Mouse (Mus musculus): ENCODE data around the gene C1qtnf6. TPM values are rescaled to one million over a fixed set of nuclear protein-coding genes. Genes with fewer than 3 reads are reported as not detected.

C1qtnf6 gene
- total RNA-seq (2023) = under 1 TPM; 0.82 to 0.95 TPM

GRCm38 (mm10) chr15:78530671-78531450 is at the start of gene C1qtnf6:
C1qtnf6 (minus strand) TSS chr15:78531416.

GRCm38 (mm10) chr15:78572658-78573397 is 41.6 kb upstream of the C1qtnf6 start, which contains the start of gene Rac2:
Rac2 (minus strand) TSS chr15:78572783.

GRCm38 (mm10) chr15:78544561-78545001 is 13.4 kb upstream of the C1qtnf6 start, which contains the start of gene Sstr3:
Sstr3 (minus strand) TSS chr15:78544685.

DNA sequence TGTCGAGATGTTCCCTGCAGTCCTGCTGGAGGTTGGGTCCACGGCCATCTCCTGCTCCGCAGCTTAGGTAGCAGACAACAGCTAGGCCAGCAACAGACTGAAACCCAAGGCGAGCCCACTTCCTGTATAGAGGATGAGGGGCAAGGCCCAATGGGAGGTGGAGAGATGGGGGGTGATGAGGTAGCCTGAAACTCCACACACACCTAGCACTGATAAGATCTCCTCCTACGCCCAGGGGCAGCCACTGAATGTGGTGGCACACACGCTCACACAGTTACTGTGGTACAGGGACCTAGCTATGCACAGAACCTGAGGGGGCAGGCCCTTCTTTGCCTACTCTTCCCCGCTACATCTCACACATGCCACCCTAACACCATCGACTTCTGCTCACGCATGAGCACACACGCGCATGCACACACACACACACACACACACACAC is 36.2 kb downstream of the C1qtnf6 start, which contains the start of gene Il2rb:
Gene Il2rb, minus strand, starts transcription at position 304 of the 439 bp plus-strand sequence.

Other genes starting within 250 kb of the C1qtnf6 start
- 10 to 100 TPM; 22.7 to 27.4 TPM for gene Csf2rb2, start 225.7 kb downstream of the C1qtnf6 start, total RNA-seq (2023)
- 100 to 1,000 TPM; 200 to 241 TPM for gene Csf2rb, start 205.7 kb downstream of the C1qtnf6 start, total RNA-seq (2023)
- gene Tex33, start 135.5 kb downstream of the C1qtnf6 start, total RNA-seq (2023) = under 1 TPM in 1 of 2 experiments, not detected in 1; 0.62 TPM
- gene Tst, start 125.5 kb downstream of the C1qtnf6 start, total RNA-seq (2023) = 10 to 100 TPM; 21.0 to 24.3 TPM
- gene Mpst, start 125.0 kb downstream of the C1qtnf6 start, total RNA-seq (2023) = 10 to 100 TPM; 31.1 to 35.0 TPM
- gene Kctd17, start 102.9 kb downstream of the C1qtnf6 start, total RNA-seq (2023) = 10 to 100 TPM in 1 of 2 experiments, 1 to 10 TPM in 1; 9.1 to 11.2 TPM
- gene Tmprss6, start 62.8 kb downstream of the C1qtnf6 start, total RNA-seq (2023) = not detected
- under 1 TPM; 0.49 to 0.89 TPM for gene Il2rb, start 36.1 kb downstream of the C1qtnf6 start, total RNA-seq (2023)
- gene Sstr3, start 13.3 kb upstream of the C1qtnf6 start, total RNA-seq (2023) = not detected
- 1,000 to 10,000 TPM; 1,469 to 1,484 TPM for gene Rac2, start 41.4 kb upstream of the C1qtnf6 start, total RNA-seq (2023)
- 100 to 1,000 TPM; 171 to 199 TPM for gene Cyth4, start 65.6 kb upstream of the C1qtnf6 start, total RNA-seq (2023)
- under 1 TPM; 0.09 to 0.40 TPM for gene Elfn2, start 187.4 kb upstream of the C1qtnf6 start, total RNA-seq (2023)
- gene Mfng, start 242.1 kb upstream of the C1qtnf6 start, total RNA-seq (2023) = 10 to 100 TPM; 13.8 to 19.1 TPM

Data from neutrophil, adult 59 days (primary cell).